Mouse (Mus musculus): ENCODE data around the gene Gpd1. TPM values are rescaled to one million over a fixed set of nuclear protein-coding genes. Genes with fewer than 3 reads are reported as not detected.
"Not testable (repeated sequence)": the region's sequence is repeated elsewhere in the genome, so short reads cannot be mapped to it uniquely, and the experiment has no call there.

The Gpd1 gene
- total and polyA plus RNA-seq, 3 experiments, result 0.24 to 0.56 (median 0.25) TPM

DNA sequence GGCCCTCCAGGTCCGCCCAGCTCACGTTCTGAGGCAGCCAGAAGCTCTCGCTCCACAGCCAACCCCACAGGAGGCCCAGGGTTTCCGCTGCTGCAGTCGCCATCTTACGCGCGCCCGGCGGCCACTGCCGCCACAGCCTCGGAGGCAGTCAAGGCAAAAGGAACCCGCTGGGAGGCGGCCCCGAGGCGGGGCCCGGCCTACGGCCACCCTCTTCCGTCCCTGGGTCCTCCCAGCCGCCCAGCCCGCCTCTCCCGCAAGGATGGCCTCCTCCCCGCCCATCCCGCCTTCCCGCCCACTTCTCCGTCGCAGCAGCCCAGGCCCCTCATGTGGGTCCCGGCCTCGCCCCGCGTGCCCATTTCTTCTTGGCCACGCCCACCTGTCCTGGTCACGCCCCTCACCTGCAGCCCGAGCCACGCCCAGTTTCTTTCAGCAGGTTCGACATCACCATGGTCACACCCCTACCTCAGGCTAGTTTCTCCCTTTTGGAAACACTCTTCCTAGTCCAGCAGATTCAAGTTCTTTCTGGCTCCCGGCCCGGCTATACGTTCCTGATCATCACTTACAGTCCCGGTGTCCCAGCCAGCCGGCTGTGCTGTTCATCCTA, 55.1 kb downstream of the Gpd1 start (continued):
- peak; percentile 33; the same call in 1 of the 2 replicates for TF ChIP-seq MYC (IDR thresholded peaks at IDR 0.05; ENCODE audit: low read depth, low read length)
- TF ChIP-seq POLR2AphosphoS2 (IDR thresholded peaks at IDR 0.05; ENCODE audit: low read depth, low read length), result no peak
- TF ChIP-seq JUND (conservative IDR thresholded peaks at IDR 0.05; ENCODE audit: low read depth, low read length), result no peak
- TF ChIP-seq MEF2A (IDR thresholded peaks at IDR 0.05; ENCODE audit: borderline replicate concordance, low read depth, low read length), result no peak
- no peak for TF ChIP-seq KAT2A (IDR thresholded peaks at IDR 0.05; ENCODE audit: insufficient replicate concordance, low read length)
- TF ChIP-seq E2F4 (IDR thresholded peaks at IDR 0.05; ENCODE audit: insufficient replicate concordance, low read depth, low read length), result no peak
- TF ChIP-seq USF1 (IDR thresholded peaks at IDR 0.05; ENCODE audit: low read depth, low read length), result peak; percentile 41; the same call in 1 of the 2 replicates
- peak; percentile 98 for TF ChIP-seq POLR2A (IDR thresholded peaks at IDR 0.05; ENCODE audit: low read depth, low read length)
- TF ChIP-seq CTCF (conservative IDR thresholded peaks at IDR 0.05 in 1 of 2, IDR thresholded peaks at IDR 0.05 in 1 of 2; ENCODE audit: low read depth in 2 of 2, low read length in 2 of 2), result no peak
- TF ChIP-seq NELFE (IDR thresholded peaks at IDR 0.05; ENCODE audit: low read depth, low read length), result peak; percentile 96

DNA sequence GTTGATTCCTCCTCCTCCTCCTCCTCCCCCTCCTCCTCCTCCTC, 55.4 kb downstream of the Gpd1 start, which contains the start of gene Cers5:
TSS of gene Cers5 (minus strand) at position 5 of the 44 bp plus-strand sequence.
- H3K27me3 ChIP-seq (replicated peaks); H3K9me3 ChIP-seq (replicated peaks; ENCODE audit: low read length); DNase-seq (ENCODE audit: extremely low read depth); dilution Hi-C loops (cut with MboI; ENCODE audit: extremely low pct_ligation_motif_present, extremely low pct_unique_long_range_greater_than_20kb, low sequenced_read_pairs): not testable (repeated sequence)
- Histone ChIP-seq H3K4me2 (ENCODE audit: insufficient read depth, low read depth, poor library complexity, severe bottlenecking) (peak within 1 kb of the TSS; percentile 85), H3K36me3 (replicated peaks in 1 of 2; ENCODE audit: control insufficient read depth in 1 of 2, insufficient read depth in 1 of 2, low read length in 1 of 2) (peaks cover 0 to 10% of the 10 kb centered on the region in 2 experiments), H3K27ac (ENCODE audit: insufficient read depth, low read depth) (peak within 1 kb of the TSS; percentile 72), H3K4me1 (ENCODE audit: control insufficient read depth in 1 of 2, insufficient read depth in 2 of 2) (peaks cover 1 to 47% of the 10 kb centered on the region in 2 experiments; a peak in 3 of 4 replicates), H3K4me3 (replicated peaks in 1 of 3; ENCODE audit: low read depth in 2 of 3, low read length in 2 of 3, poor library complexity in 1 of 3) (peak within 1 kb of the TSS; percentile 75 to 94 (median 88)), H3K79me2 (replicated peaks; ENCODE audit: control insufficient read depth, extremely low read depth, insufficient read depth, poor library complexity, severe bottlenecking) (peaks cover 23% of the 10 kb centered on the region), H3K9ac (ENCODE audit: insufficient read depth, low read depth) (peak within 1 kb of the TSS; percentile 84)
- in situ Hi-C loops (cut with MboI; ENCODE audit: low pct_ligation_motif_present, low pct_unique_long_range_greater_than_20kb, low sequenced_read_pairs), result loop anchor here (5.0 kb wide), 1 partner anchor 45 kb away; the partner anchor contains the start of gene Cox14

DNA sequence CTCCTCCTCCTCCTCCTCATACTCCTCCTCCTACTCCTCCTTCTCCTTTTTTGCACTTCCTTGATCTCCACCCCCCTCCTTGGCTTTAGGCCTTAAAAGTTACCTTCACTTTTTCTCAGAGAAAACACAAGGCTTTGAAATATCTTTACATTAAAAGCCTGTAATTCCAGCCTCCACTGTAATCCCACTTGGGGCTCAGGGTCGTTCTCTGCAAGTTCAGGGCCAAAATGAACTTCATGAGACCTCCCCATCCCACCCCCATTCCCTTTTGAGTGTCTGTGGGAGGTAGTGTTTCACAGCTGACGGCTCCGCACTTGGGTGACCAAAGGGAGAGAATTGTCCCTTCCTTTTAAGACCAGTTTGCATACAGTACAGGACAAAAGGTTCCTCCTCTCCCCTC, 55.6 kb downstream of the Gpd1 start:
- TF ChIP-seq ELF1 (IDR thresholded peaks at IDR 0.05; ENCODE audit: low read depth, low read length) (no peak), GABPA (IDR thresholded peaks at IDR 0.05; ENCODE audit: insufficient replicate concordance, low read depth, low read length) (no peak), ZMIZ1 (IDR thresholded peaks at IDR 0.05; ENCODE audit: low read depth, low read length) (no peak), PAX5 (IDR thresholded peaks at IDR 0.05; ENCODE audit: low read length) (no peak), SMC3 (IDR thresholded peaks at IDR 0.05; ENCODE audit: low read depth, low read length) (no peak), RAD21 (IDR thresholded peaks at IDR 0.05; ENCODE audit: low read depth, low read length) (no peak), USF2 (conservative IDR thresholded peaks at IDR 0.05; ENCODE audit: low read depth, low read length) (no peak), MAX (IDR thresholded peaks at IDR 0.05; ENCODE audit: low read length) (no peak), USF1 (IDR thresholded peaks at IDR 0.05; ENCODE audit: low read depth, low read length) (no peak), TBP (conservative IDR thresholded peaks at IDR 0.05; ENCODE audit: low read depth, low read length) (no peak), EP300 (IDR thresholded peaks at IDR 0.05; ENCODE audit: low read length) (no peak)
- no peak for DNase-seq (ENCODE audit: extremely low read depth)
- in situ Hi-C loops (cut with MboI; ENCODE audit: low pct_ligation_motif_present, low pct_unique_long_range_greater_than_20kb, low sequenced_read_pairs), result loop anchor here (5.0 kb wide), 1 partner anchor 46 kb away; the partner anchor contains the start of gene Cox14
- peaks cover 0 to 8% of the 10 kb centered on the region in 2 experiments for H3K36me3 ChIP-seq (replicated peaks in 1 of 2; ENCODE audit: control insufficient read depth in 1 of 2, insufficient read depth in 1 of 2, low read length in 1 of 2)
- peak overlapping the region; percentile 19; the same call in 1 of the 2 replicates for H3K4me2 ChIP-seq (ENCODE audit: insufficient read depth, low read depth, poor library complexity, severe bottlenecking)
- H3K4me3 ChIP-seq (replicated peaks in 1 of 3; ENCODE audit: low read depth in 2 of 3, low read length in 2 of 3, poor library complexity in 1 of 3), result no peak overlapping the region
- H3K9ac ChIP-seq (ENCODE audit: insufficient read depth, low read depth), result no peak overlapping the region
- no peaks in the 10 kb centered on the region for H3K9me3 ChIP-seq (replicated peaks; ENCODE audit: low read length)
- no peaks in the 10 kb centered on the region for H3K27me3 ChIP-seq (replicated peaks)
- H3K4me1 ChIP-seq (ENCODE audit: control insufficient read depth in 1 of 2, insufficient read depth in 2 of 2), result peaks cover 0 to 45% of the 10 kb centered on the region in 2 experiments; a peak in 2 of 4 replicates
- no peak overlapping the region for H3K27ac ChIP-seq (ENCODE audit: insufficient read depth, low read depth)
- H3K79me2 ChIP-seq (replicated peaks; ENCODE audit: control insufficient read depth, extremely low read depth, insufficient read depth, poor library complexity, severe bottlenecking), result peaks cover 21% of the 10 kb centered on the region
- dilution Hi-C loops (cut with MboI; ENCODE audit: extremely low pct_ligation_motif_present, extremely low pct_unique_long_range_greater_than_20kb, low sequenced_read_pairs), result no loop called here

Other genes starting within 250 kb of the Gpd1 start
- 13.4 and 14.2 TPM in 2 replicates for gene Bcdin3d, start 242.8 kb upstream of the Gpd1 start, total RNA-seq (2012; rRNA removed)
- 13.8 and 15.3 TPM in 2 replicates for gene Bcdin3d, start 242.8 kb upstream of the Gpd1 start, total RNA-seq (2014; rRNA removed)
- gene Bcdin3d, start 242.8 kb upstream of the Gpd1 start, polyA plus RNA-seq (2012; ENCODE audit: insufficient read length, low read depth), result 13.8 and 16.1 TPM in 2 replicates
- 0.08 and 0.17 TPM in 2 replicates for gene Faim2, start 189.3 kb upstream of the Gpd1 start, total RNA-seq (2012; rRNA removed)
- gene Faim2, start 189.3 kb upstream of the Gpd1 start, total RNA-seq (2014; rRNA removed), result not detected in 2 replicates
- 0.03 TPM in 1 of 2 replicates, not detected in the other for gene Faim2, start 189.3 kb upstream of the Gpd1 start, polyA plus RNA-seq (2012; ENCODE audit: insufficient read length, low read depth)
- not detected in 2 replicates for gene Aqp2, start 138.5 kb upstream of the Gpd1 start, total RNA-seq (2012; rRNA removed)
- not detected in 2 replicates for gene Aqp2, start 138.5 kb upstream of the Gpd1 start, total RNA-seq (2014; rRNA removed)
- not detected in 2 replicates for gene Aqp2, start 138.5 kb upstream of the Gpd1 start, polyA plus RNA-seq (2012; ENCODE audit: insufficient read length, low read depth)
- gene Aqp5, start 126.7 kb upstream of the Gpd1 start, total RNA-seq (2012; rRNA removed), result not detected in 2 replicates
- not detected in 2 replicates for gene Aqp5, start 126.7 kb upstream of the Gpd1 start, total RNA-seq (2014; rRNA removed)
- gene Aqp5, start 126.7 kb upstream of the Gpd1 start, polyA plus RNA-seq (2012; ENCODE audit: insufficient read length, low read depth), result not detected in 2 replicates
- gene Aqp6, start 116.1 kb upstream of the Gpd1 start, total RNA-seq (2012; rRNA removed), result not detected in 2 replicates
- gene Aqp6, start 116.1 kb upstream of the Gpd1 start, total RNA-seq (2014; rRNA removed), result not detected in 2 replicates
- gene Aqp6, start 116.1 kb upstream of the Gpd1 start, polyA plus RNA-seq (2012; ENCODE audit: insufficient read length, low read depth), result not detected in 2 replicates
- 97.9 and 108 TPM in 2 replicates for gene Racgap1, start 65.9 kb upstream of the Gpd1 start, total RNA-seq (2012; rRNA removed)
- 130 and 143 TPM in 2 replicates for gene Racgap1, start 65.9 kb upstream of the Gpd1 start, total RNA-seq (2014; rRNA removed)
- 131 and 151 TPM in 2 replicates for gene Racgap1, start 65.9 kb upstream of the Gpd1 start, polyA plus RNA-seq (2012; ENCODE audit: insufficient read length, low read depth)
- gene Asic1, start 47.1 kb upstream of the Gpd1 start, total RNA-seq (2012; rRNA removed), result 0.46 and 0.47 TPM in 2 replicates
- gene Asic1, start 47.1 kb upstream of the Gpd1 start, total RNA-seq (2014; rRNA removed), result not detected in 2 replicates
- gene Asic1, start 47.1 kb upstream of the Gpd1 start, polyA plus RNA-seq (2012; ENCODE audit: insufficient read length, low read depth), result 0.80 and 0.94 TPM in 2 replicates
- gene Smarcd1, start 15.4 kb upstream of the Gpd1 start, total RNA-seq (2012; rRNA removed), result 17.9 and 19.9 TPM in 2 replicates
- gene Smarcd1, start 15.4 kb upstream of the Gpd1 start, total RNA-seq (2014; rRNA removed), result 10.5 and 12.5 TPM in 2 replicates
- gene Smarcd1, start 15.4 kb upstream of the Gpd1 start, polyA plus RNA-seq (2012; ENCODE audit: insufficient read length, low read depth), result 56.5 and 69.9 TPM in 2 replicates
- gene Gm17349, start 12.0 kb upstream of the Gpd1 start, total RNA-seq (2012; rRNA removed), result 2.1 and 2.9 TPM in 2 replicates
- gene Gm17349, start 12.0 kb upstream of the Gpd1 start, total RNA-seq (2014; rRNA removed), result not detected in 2 replicates
- not detected in 2 replicates for gene Gm17349, start 12.0 kb upstream of the Gpd1 start, polyA plus RNA-seq (2012; ENCODE audit: insufficient read length, low read depth)
- 112 and 140 TPM in 2 replicates for gene Cox14, start 8.1 kb downstream of the Gpd1 start, total RNA-seq (2012; rRNA removed)
- gene Cox14, start 8.1 kb downstream of the Gpd1 start, total RNA-seq (2014; rRNA removed), result 98.8 and 106 TPM in 2 replicates
- gene Cox14, start 8.1 kb downstream of the Gpd1 start, polyA plus RNA-seq (2012; ENCODE audit: insufficient read length, low read depth), result 119 and 140 TPM in 2 replicates
- gene Cers5, start 55.4 kb downstream of the Gpd1 start, total RNA-seq (2012; rRNA removed), result 45.0 and 48.9 TPM in 2 replicates
- 140 and 149 TPM in 2 replicates for gene Cers5, start 55.4 kb downstream of the Gpd1 start, total RNA-seq (2014; rRNA removed)
- gene Cers5, start 55.4 kb downstream of the Gpd1 start, polyA plus RNA-seq (2012; ENCODE audit: insufficient read length, low read depth), result 83.7 and 94.3 TPM in 2 replicates
- gene Lima1, start 157.9 kb downstream of the Gpd1 start, total RNA-seq (2012; rRNA removed), result 16.8 and 18.7 TPM in 2 replicates
- 10.0 and 10.3 TPM in 2 replicates for gene Lima1, start 157.9 kb downstream of the Gpd1 start, total RNA-seq (2014; rRNA removed)
- gene Lima1, start 157.9 kb downstream of the Gpd1 start, polyA plus RNA-seq (2012; ENCODE audit: insufficient read length, low read depth), result 24.4 and 26.9 TPM in 2 replicates
- gene Fam186a, start 249.5 kb downstream of the Gpd1 start, total RNA-seq (2012; rRNA removed), result 0.08 TPM in 1 of 2 replicates, not detected in the other
- not detected in 2 replicates for gene Fam186a, start 249.5 kb downstream of the Gpd1 start, total RNA-seq (2014; rRNA removed)
- not detected in 2 replicates for gene Fam186a, start 249.5 kb downstream of the Gpd1 start, polyA plus RNA-seq (2012; ENCODE audit: insufficient read length, low read depth)